Mouse (Mus musculus): ENCODE measurements around the gene Rassf7. TPM values are rescaled to one million over a fixed set of nuclear protein-coding genes. Genes with fewer than 3 reads are reported as not detected.

Rassf7 gene
- polyA plus RNA-seq, 1 experiment from 2014 or later = 41.4 TPM

DNA sequence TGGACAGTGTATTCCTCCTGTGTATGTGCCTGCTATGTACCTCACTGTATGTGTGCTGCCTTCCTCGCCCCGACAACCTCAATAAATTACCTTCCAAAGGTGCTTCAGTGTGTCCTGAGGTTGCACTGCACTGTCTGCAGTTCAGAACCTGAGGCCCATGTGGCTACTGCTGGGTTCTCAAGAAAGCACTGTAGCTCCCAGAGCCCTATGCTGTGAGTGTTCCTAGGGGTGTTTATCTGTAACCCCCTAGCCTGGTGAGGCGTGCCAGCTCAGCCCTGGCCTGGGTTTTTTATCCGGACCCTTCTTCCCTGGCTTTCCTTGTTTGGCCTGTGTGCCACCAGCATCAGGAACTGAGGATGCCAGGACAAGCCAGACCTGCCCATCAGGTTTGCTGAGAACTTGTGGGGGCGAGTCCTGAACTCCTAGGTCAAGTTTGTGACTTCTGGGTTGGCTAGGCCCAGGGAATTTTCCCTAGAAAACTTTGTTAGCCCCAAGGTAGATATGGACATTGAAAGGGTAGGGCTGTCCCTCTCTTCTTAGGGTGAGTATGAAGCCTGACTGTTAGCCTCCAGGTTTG is 3.0 kb downstream of the Rassf7 start:
- no peak for DNase-seq (ENCODE audit: low spot score)
- Histone ChIP-seq H3K4me1 (peaks cover 68% of the 10 kb centered on the region), H3K27ac (no peak overlapping the region), H3K27me3 (ENCODE audit: insufficient read depth, poor library complexity, severe bottlenecking) (0 out of 2 replicates have a peak, but pooled peaks cover 2% of the 10 kb centered on the region), H3K4me3 (no peak overlapping the region), H3K36me3 (peaks cover 24% of the 10 kb centered on the region), H3K9me3 (no peaks in the 10 kb centered on the region)
- WGBS = 91% methylated on average over 5 of the region's 5 CpGs

DNA sequence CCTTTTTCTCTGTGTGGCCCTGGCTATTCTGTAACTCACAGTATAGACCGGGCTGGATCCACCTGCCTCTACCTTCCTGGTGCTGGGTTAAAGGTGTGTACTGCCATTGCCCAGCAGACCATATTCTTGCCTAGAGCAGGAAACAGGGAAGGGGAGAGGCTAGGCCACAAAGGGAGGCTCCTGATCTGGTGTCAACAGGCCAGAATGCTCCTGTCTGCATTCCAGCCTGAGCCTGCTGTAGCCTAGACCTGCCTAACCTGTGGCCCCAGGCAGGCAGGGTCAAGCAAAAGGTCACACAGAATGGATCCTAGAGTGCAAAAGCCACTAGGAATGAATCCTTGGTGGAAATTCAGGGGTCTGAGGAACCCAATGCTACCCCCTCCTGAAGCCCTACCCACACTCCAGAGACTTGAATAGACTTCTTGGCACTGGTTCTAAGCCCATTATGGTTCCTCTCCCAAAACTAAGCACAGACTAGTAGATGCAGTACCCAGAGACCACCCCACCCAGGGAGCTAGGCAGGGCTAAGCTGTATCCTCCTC is 4.0 kb downstream of the Rassf7 start:
- Histone ChIP-seq H3K4me1 (peaks cover 60% of the 10 kb centered on the region), H3K36me3 (peaks cover 24% of the 10 kb centered on the region), H3K4me3 (no peak overlapping the region), H3K27me3 (ENCODE audit: insufficient read depth, poor library complexity, severe bottlenecking) (no peaks in the 10 kb centered on the region), H3K9me3 (no peaks in the 10 kb centered on the region), H3K27ac (peak overlapping the region; percentile 37; the same call in 1 of the 2 replicates)
- DNase-seq (ENCODE audit: low spot score) = no peak
- 88% methylated on average over 1 of the region's 1 CpGs for WGBS

DNA sequence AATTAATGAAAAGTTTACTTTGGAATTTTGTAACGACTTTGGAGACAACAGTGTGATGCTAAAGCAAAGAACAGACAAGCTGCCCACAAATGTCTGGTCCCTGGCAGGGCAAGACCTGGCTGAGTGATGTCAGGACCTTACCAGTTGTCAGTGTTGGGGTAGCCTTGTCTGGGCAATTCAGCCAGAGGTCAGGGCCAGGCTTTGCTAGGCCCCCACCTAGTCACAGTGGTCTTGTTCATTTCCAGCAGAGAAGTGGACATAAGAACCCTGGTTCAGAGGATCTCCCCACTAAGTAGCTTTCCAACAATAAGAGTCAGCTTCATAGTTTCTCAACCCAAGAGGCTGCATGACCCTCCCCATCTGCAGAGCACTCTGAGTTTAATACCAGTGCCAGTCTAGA is 4.7 kb downstream of the Rassf7 start:
- peaks cover 24% of the 10 kb centered on the region for H3K36me3 ChIP-seq
- WGBS = 79% methylated on average over 1 of the region's 1 CpGs
- no peaks in the 10 kb centered on the region for H3K9me3 ChIP-seq
- peak overlapping the region; percentile 71 for H3K4me3 ChIP-seq
- peaks cover 54% of the 10 kb centered on the region for H3K4me1 ChIP-seq
- H3K27me3 ChIP-seq (ENCODE audit: insufficient read depth, poor library complexity, severe bottlenecking) = no peaks in the 10 kb centered on the region
- H3K27ac ChIP-seq = peak overlapping the region; percentile 96
- no peak for DNase-seq (ENCODE audit: low spot score)

DNA sequence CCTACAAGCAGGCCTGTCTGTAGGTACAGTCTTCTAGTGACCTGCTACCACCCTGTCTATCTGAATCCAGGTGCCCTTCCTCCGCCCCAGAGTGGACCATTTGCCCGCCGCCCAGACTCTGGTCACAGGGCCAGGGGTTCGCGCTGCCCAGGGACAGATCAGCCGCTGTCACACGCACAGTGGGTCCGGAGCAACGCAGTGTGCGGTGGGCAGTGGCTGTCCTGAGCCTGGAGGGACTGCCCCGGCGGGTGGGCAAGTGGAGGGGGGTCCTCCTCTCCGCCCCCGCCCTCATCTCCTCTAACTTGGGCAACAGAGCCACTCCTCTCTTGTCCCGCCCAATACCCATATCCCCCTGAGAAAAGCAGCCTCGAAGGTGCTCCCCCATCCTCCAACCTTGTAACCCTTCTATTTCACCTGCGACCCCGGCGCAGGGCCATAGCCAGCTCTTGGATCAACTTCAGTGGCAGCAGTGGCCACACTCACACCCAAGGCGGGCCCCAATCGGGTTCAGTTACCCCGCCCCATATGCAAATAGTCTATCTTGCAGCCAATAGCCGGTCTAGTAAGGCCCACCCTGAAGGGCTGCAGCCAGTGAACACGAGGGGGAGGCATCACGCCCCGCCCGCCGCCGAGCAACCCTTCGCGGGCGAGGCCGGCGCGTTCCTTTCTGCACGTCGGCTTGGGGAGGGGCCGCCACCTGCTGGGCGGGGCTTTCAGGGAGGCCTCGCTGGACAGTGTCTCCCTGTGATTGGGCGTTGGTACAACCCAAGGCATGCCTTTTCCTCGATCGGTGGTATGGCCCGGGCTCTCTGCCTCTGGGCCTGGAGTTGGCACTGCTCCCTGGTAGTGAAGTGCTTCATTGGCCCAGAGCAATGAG is 5.8 kb downstream of the Rassf7 start:
- Histone ChIP-seq H3K9me3 (no peaks in the 10 kb centered on the region), H3K36me3 (peaks cover 24% of the 10 kb centered on the region), H3K27me3 (ENCODE audit: insufficient read depth, poor library complexity, severe bottlenecking) (no peaks in the 10 kb centered on the region), H3K4me1 (peaks cover 47% of the 10 kb centered on the region), H3K27ac (peak overlapping the region; percentile 96), H3K4me3 (peak overlapping the region; percentile 71)
- 2% methylated on average over 44 of the region's 44 CpGs for WGBS
- DNase-seq (ENCODE audit: low spot score) = peak; percentile 100

DNA sequence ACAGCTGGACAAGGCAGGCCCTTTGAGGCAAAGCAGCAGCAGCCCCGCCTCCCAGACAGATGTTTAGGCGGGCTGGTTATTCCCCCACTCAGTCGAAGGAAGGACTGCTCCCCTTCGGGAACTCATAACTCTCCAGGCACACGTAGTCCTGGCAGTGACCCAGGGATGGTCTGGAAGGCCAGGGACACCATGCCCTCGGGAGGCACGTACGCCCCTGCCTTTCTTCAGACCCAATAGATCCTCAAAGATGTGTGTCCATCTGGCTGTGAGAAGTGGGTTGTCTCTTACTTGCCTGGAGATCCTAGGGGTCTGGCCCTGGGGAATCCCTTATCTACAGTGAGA is 6.4 kb downstream of the Rassf7 start:
- no peak for DNase-seq (ENCODE audit: low spot score)
- H3K27me3 ChIP-seq (ENCODE audit: insufficient read depth, poor library complexity, severe bottlenecking) = no peaks in the 10 kb centered on the region
- H3K36me3 ChIP-seq = peaks cover 24% of the 10 kb centered on the region
- peak overlapping the region; percentile 96 for H3K27ac ChIP-seq
- H3K4me3 ChIP-seq = peak overlapping the region; percentile 71
- no peaks in the 10 kb centered on the region for H3K9me3 ChIP-seq
- 10% methylated on average over 8 of the region's 8 CpGs for WGBS
- H3K4me1 ChIP-seq = peaks cover 41% of the 10 kb centered on the region

DNA sequence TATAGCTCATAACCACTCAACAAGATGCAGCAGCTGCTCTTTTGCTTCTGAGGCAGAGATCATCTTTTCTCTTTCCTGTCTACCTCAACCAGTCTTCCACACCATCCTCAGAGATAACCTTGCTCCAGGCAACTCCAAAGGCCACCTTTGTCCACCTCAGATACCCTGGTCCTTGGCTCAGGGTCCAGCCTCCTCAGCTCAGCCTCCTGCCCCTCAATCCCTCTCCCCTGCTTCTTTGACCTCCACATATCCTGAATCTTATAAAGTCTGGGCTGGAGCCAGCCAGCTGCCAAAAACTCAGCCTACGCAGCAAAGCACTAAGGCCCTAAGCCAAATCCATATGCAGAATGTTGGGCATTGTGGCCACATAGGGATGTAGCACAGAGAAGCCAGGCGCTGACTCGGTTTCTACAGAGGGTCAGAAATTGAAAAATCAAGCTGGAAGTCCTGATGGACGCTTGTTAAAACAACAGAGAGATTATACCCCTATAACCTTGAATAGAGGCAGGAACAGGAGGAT is 7.1 kb downstream of the Rassf7 start:
- H3K27ac ChIP-seq = peak overlapping the region; percentile 96
- H3K27me3 ChIP-seq (ENCODE audit: insufficient read depth, poor library complexity, severe bottlenecking) = no peaks in the 10 kb centered on the region
- H3K9me3 ChIP-seq = no peaks in the 10 kb centered on the region
- peaks cover 17% of the 10 kb centered on the region for H3K36me3 ChIP-seq
- no peak overlapping the region for H3K4me3 ChIP-seq
- DNase-seq (ENCODE audit: low spot score) = no peak
- WGBS = 87% methylated on average over 4 of the region's 4 CpGs
- peaks cover 34% of the 10 kb centered on the region for H3K4me1 ChIP-seq

DNA sequence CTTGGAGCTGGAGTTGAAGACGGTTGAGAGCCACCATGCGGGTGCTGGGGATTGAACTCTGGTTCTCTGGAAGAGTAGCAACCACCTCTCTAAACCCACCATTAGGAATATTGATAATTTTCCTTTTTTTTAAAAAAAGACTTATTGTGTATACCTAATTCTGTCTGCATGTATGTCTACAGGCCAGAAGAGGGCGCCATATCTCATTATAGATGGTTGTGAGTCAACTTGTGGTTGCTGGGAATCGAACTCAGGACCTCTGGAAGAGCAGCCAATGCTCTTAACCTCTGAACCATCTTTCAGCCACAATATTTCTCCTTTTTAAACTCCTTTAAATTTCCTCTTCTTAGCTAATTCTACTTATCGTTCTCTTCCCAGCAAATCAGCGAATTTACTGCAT is 10.9 kb downstream of the Rassf7 start:
- Histone ChIP-seq H3K9me3 (no peaks in the 10 kb centered on the region), H3K4me1 (peaks cover 31% of the 10 kb centered on the region), H3K27ac (no peak overlapping the region), H3K4me3 (no peak overlapping the region), H3K27me3 (ENCODE audit: insufficient read depth, poor library complexity, severe bottlenecking) (no peaks in the 10 kb centered on the region), H3K36me3 (peaks cover 9% of the 10 kb centered on the region)
- no peak for DNase-seq (ENCODE audit: low spot score)
- WGBS = 82% methylated on average over 6 of the region's 6 CpGs

DNA sequence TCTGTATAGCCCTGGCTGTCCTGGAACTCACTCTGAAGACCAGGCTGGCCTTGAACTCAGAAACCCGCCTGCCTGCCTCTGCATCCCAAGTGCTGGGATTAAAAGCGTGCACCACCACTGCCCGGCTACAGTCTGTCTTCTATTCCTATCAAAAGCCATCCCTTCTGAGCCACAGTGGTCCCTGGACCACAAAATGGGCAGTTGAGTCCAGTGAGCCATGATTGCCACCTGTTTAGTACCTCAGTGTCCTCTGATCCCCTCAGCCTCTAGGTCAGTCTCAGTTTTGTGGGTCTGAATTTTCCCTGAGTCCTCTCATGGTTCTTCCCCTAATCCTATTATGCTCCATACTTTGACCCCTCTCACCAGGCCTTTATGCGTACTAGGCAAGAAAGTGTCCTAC is 12.1 kb downstream of the Rassf7 start:
- Histone ChIP-seq H3K4me1 (peaks cover 21% of the 10 kb centered on the region), H3K9me3 (no peaks in the 10 kb centered on the region), H3K27ac (peak overlapping the region; percentile 96), H3K36me3 (peaks cover 22% of the 10 kb centered on the region), H3K27me3 (ENCODE audit: insufficient read depth, poor library complexity, severe bottlenecking) (no peaks in the 10 kb centered on the region), H3K4me3 (peak overlapping the region; percentile 98)
- DNase-seq (ENCODE audit: low spot score) = no peak
- 77% methylated on average over 4 of the region's 4 CpGs for WGBS

DNA sequence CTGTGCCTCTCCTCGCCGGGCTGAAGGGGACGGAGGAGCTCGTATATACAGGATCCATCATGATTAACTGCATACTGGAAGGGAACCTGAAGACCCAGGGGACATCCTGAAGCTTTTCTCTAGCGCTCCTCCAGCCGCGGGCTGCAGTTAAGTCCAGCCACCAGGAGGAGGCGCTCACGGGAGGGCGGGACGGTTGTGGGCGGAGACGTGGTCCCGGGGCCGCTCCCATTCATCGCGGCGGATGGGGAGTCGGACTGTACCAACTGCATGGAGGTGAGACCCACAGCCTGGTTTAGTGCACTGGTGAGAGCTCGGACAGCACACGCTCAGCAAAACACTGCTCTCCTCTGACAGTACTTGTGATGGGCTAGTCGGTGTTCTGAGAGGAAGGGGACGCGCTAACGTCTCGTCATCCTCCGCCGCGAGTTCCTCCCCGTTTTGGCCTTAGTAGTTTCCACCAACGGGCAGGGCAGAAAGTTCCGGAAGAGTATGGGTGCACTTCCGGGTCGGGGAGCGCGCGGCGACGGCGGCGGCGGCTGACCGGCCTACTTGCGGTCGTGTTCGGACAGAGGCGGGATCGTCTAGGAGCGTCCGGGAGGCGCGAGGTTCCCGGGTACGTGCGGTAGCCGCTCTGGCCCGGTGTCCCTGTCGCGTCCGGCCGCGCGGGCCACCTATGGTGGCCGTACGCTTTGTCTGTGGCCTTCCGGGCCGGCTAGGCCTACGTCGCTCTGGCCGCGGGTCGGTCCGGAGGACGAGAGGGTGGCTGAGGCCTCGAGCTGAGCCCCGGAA is 12.8 kb downstream of the Rassf7 start, which contains the start of gene Phrf1:
Gene Phrf1, plus strand, starts transcription at position 506 of the 789 bp plus-strand sequence.
- under 1% methylated on average over 76 of the region's 76 CpGs for whole genome bisulfite sequencing
- Histone ChIP-seq H3K27ac (peak within 1 kb of the TSS; percentile 96), H3K4me3 (peak within 1 kb of the TSS; percentile 98), H3K9me3 (no peaks in the 10 kb centered on the region), H3K36me3 (peaks cover 28% of the 10 kb centered on the region), H3K4me1 (peaks cover 20% of the 10 kb centered on the region), H3K27me3 (ENCODE audit: insufficient read depth, poor library complexity, severe bottlenecking) (no peaks in the 10 kb centered on the region)
- DNase-seq (ENCODE audit: low spot score) = peak; percentile 95

DNA sequence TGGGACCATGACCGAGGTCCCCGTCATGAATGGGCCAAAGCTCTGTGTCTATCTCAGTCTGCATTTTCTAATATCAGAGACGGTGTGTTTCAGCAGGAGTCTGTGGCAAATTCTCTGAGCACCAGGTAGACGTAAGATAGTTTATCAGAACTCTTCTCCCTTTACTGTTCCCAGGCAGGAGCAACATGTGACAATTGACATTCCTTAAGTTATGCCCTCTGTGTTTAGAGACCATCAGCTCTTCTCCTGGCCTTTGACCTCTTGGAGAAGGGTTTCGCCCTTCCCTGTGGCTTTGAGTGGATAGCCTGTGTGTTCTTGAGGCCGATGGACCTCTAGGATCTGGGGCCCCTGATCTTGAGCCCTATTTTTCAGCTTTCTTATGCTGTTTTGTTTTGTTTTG is 14.0 kb downstream of the Rassf7 start:
- H3K27ac ChIP-seq = 0 out of 2 replicates have a peak overlapping the region, but pooled peaks have one; percentile 96
- no peaks in the 10 kb centered on the region for H3K27me3 ChIP-seq (ENCODE audit: insufficient read depth, poor library complexity, severe bottlenecking)
- 62% methylated on average over 6 of the region's 6 CpGs for WGBS

DNA sequence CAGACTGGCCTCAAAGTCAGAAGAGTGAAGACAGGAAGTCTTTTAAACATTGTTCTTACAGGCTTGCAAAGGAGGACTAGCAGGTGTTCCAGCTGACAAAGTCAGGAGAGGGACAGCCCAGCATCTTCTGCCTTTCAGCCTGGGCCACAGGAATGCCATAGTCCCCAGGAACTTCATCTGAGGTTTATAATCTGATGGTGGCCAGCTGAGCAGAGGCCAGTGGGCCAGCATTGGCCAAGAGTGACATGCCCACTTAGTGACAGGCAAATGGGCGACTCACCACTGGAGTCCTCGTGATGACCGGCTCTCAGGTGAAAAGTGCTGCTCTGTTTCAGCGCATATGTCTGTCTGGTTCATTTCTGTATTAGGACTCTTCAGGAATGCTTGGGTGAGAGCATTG is 14.9 kb downstream of the Rassf7 start:
- 90% methylated on average over 4 of the region's 4 CpGs for whole genome bisulfite sequencing
- Histone ChIP-seq H3K27ac (no peak overlapping the region), H3K9me3 (no peaks in the 10 kb centered on the region), H3K36me3 (peaks cover 49% of the 10 kb centered on the region), H3K4me3 (no peak overlapping the region), H3K4me1 (peaks cover 20% of the 10 kb centered on the region), H3K27me3 (ENCODE audit: insufficient read depth, poor library complexity, severe bottlenecking) (no peaks in the 10 kb centered on the region)
- DNase-seq (ENCODE audit: low spot score) = no peak

More for the DNA sequence above, 14.0 kb downstream of the Rassf7 start:
- no peaks in the 10 kb centered on the region for H3K9me3 ChIP-seq
- peak overlapping the region; percentile 98 for H3K4me3 ChIP-seq
- peaks cover 20% of the 10 kb centered on the region for H3K4me1 ChIP-seq
- DNase-seq (ENCODE audit: low spot score) = no peak
- peaks cover 41% of the 10 kb centered on the region for H3K36me3 ChIP-seq

DNA sequence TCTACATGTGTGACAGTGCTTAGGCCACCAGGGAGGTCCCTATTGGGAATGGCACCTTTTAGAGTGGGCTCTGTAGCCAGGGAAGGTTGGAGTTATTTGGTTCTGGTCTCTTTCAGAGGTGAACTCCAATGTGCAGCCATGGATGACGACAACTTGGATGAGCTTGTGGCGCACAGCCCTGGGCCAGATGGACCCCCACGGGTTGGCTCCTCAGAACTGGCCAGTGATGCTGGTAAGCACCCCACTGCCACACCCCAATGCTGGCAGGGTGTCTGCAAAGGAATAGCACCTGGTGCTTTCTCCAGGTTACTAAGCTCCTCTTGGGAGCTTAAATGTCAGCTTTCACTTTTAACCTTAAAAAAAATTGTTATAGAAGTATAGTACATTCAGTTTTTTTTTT is 15.5 kb downstream of the Rassf7 start:
- Histone ChIP-seq H3K36me3 (peaks cover 53% of the 10 kb centered on the region), H3K4me3 (no peak overlapping the region), H3K9me3 (no peaks in the 10 kb centered on the region), H3K27me3 (ENCODE audit: insufficient read depth, poor library complexity, severe bottlenecking) (no peaks in the 10 kb centered on the region), H3K4me1 (peaks cover 20% of the 10 kb centered on the region), H3K27ac (no peak overlapping the region)
- no peak for DNase-seq (ENCODE audit: low spot score)
- WGBS = 94% methylated on average over 3 of the region's 3 CpGs

All from heart, embryonic 10.5 days (tissue).